Mouse (Mus musculus): ENCODE data around the gene Lims1. TPM values are rescaled to one million over a fixed set of nuclear protein-coding genes. Genes with fewer than 3 reads are reported as not detected.
A peak's percentile ranks its signal among the peaks of the same experiment; 100 is the strongest.

The Lims1 gene
- polyA plus RNA-seq, 1 experiment from 2014 or later: 179 TPM

DNA sequence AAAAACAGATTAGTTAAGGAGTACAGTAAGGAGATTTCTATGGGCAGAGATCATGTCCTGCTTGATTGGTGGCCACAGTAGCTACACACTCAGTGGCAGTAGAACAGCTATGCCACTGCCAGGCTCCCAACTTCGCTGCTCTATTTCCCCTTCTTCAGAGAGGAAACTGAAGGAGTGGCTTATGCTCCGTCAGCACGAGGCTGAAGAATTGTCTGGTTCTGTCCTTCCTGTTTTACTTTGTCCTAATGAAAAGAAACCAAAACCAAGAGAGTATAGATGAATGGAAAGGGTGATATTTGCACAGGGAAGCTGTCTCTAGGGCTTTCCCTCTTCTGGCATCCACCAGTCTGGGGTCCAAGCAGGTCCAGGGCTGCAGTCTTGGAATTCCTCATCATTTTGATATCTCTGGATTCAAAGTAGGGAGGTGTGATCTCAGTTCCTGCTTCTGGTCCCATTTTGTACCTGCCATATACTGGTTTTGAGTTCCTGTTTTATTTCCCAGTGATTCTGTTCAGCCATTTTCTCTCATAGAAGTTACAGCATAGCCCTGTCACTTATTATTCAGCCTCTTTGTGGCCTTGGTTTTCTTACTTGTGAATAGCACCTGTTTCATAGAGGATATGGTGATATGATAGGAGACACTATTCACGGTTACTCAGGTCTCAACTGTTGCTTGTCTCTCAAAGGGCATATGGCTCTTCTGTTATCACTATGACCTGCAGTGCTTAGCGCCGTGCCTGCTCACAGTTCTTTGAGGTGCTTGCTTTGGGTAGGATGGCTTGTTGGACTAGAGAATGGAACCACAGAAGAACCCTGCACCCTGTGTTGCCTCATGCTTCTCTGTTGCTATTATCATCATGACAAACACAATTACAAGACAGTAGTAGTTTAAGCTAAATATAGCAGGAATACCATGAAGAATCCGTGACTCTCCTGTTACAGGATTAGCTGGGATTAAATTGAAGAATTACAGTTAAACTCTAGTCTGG is 70.1 kb downstream of the Lims1 start:
- Histone ChIP-seq H3K4me2 (ENCODE audit: low read length) (peak overlapping the region; percentile 76), H3K27ac (replicated peaks in 1 of 2; ENCODE audit: control insufficient read depth in 1 of 2, insufficient read depth in 1 of 2, low read depth in 2 of 2, low read length in 2 of 2) (peak overlapping the region; percentile 86 to 99), H3K36me3 (ENCODE audit: control insufficient read depth, insufficient read depth, low read length) (peaks cover 3% of the 10 kb centered on the region; the same call in 1 of the 2 replicates), H3K4me1 (ENCODE audit: control insufficient read depth in 2 of 2, insufficient read depth in 2 of 2, low read length in 2 of 2) (peaks cover 24 to 51% of the 10 kb centered on the region in 2 experiments), H3K27me3 (ENCODE audit: control insufficient read depth, insufficient read depth, low read length) (no peaks in the 10 kb centered on the region), H3K9me3 (ENCODE audit: control insufficient read depth, low read length) (no peaks in the 10 kb centered on the region), H3K9ac (ENCODE audit: low read length) (peak overlapping the region; percentile 91), H3K4me3 (ENCODE audit: control insufficient read depth in 1 of 2, insufficient read depth in 1 of 2, low read depth in 1 of 2, low read length in 2 of 2) (0 out of 4 replicates have a peak overlapping the region, but pooled peaks of 1 of the 2 experiments have one; percentile 60)
- 25% methylated on average over 7 of the region's 7 CpGs for WGBS
- no peak for ATAC-seq (ENCODE audit: insufficient number of reproducible peaks, insufficient read depth, low FRiP score, low read depth)

DNA sequence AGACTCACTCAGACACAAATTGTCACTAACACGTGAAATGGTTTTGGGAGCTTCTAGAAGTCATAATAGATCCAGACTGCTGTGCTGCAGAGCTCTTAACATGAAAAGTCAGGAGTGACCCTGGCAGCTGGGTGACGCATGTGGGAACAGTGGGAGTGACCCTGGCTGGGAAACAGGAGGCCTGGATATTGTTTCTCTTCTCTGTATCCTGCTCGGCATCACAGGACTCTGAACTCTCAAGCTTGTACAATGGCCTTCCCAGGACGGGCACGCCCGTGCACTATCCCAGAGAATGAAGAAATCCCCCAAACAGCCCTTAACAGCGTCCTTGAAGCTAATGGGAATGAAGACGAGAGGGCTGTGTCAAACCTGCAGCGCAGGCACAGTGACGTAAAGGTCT is 70.9 kb downstream of the Lims1 start:
- Histone ChIP-seq H3K9ac (ENCODE audit: low read length) (peak overlapping the region; percentile 91), H3K4me2 (ENCODE audit: low read length) (peak overlapping the region; percentile 76)
- ATAC-seq (ENCODE audit: insufficient number of reproducible peaks, insufficient read depth, low FRiP score, low read depth): peak; percentile 86

DNA sequence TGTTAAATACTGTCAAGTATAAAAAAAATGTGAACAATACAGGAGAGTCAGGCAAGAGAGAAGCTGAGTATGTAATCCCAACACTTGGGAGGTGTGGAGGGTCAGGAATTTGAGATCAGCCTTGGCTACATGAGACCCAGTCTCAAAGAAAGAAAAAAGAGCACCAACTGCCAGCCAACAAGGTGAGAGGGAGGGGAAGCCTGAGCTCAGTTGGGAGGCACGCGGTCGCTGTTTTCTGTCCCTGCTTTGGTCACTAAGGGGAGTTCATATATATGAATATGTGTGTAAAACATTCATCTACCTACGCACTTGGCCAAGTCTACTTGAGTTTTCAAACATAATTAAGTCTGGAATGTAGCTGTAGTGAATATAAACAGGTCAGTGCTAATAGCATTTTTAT is 72.0 kb downstream of the Lims1 start:
- H3K27ac ChIP-seq (replicated peaks in 1 of 2; ENCODE audit: control insufficient read depth in 1 of 2, insufficient read depth in 1 of 2, low read depth in 2 of 2, low read length in 2 of 2): peak overlapping the region; percentile 92 to 99
- H3K9ac ChIP-seq (ENCODE audit: low read length): peak overlapping the region; percentile 91
- no peak for ATAC-seq (ENCODE audit: insufficient number of reproducible peaks, insufficient read depth, low FRiP score, low read depth)
- H3K27me3 ChIP-seq (ENCODE audit: control insufficient read depth, insufficient read depth, low read length): no peaks in the 10 kb centered on the region
- H3K4me1 ChIP-seq (ENCODE audit: control insufficient read depth in 2 of 2, insufficient read depth in 2 of 2, low read length in 2 of 2): peaks cover 22 to 51% of the 10 kb centered on the region in 2 experiments
- peaks cover 19% of the 10 kb centered on the region for H3K36me3 ChIP-seq (ENCODE audit: control insufficient read depth, insufficient read depth, low read length)
- 32% methylated on average over 4 of the region's 4 CpGs for WGBS
- peak overlapping the region; percentile 76 for H3K4me2 ChIP-seq (ENCODE audit: low read length)
- peak overlapping the region; percentile 51 to 60 for H3K4me3 ChIP-seq (ENCODE audit: control insufficient read depth in 1 of 2, insufficient read depth in 1 of 2, low read depth in 1 of 2, low read length in 2 of 2)
- no peaks in the 10 kb centered on the region for H3K9me3 ChIP-seq (ENCODE audit: control insufficient read depth, low read length)

More for the DNA sequence above, 70.9 kb downstream of the Lims1 start:
- peak overlapping the region; percentile 53 to 60 for H3K4me3 ChIP-seq (ENCODE audit: control insufficient read depth in 1 of 2, insufficient read depth in 1 of 2, low read depth in 1 of 2, low read length in 2 of 2)
- peak overlapping the region; percentile 94 to 99 for H3K27ac ChIP-seq (replicated peaks in 1 of 2; ENCODE audit: control insufficient read depth in 1 of 2, insufficient read depth in 1 of 2, low read depth in 2 of 2, low read length in 2 of 2)
- 14% methylated on average over 10 of the region's 10 CpGs for WGBS
- peaks cover 10% of the 10 kb centered on the region for H3K36me3 ChIP-seq (ENCODE audit: control insufficient read depth, insufficient read depth, low read length)
- no peaks in the 10 kb centered on the region for H3K27me3 ChIP-seq (ENCODE audit: control insufficient read depth, insufficient read depth, low read length)
- no peaks in the 10 kb centered on the region for H3K9me3 ChIP-seq (ENCODE audit: control insufficient read depth, low read length)
- peaks cover 23 to 52% of the 10 kb centered on the region in 2 experiments for H3K4me1 ChIP-seq (ENCODE audit: control insufficient read depth in 2 of 2, insufficient read depth in 2 of 2, low read length in 2 of 2)

DNA sequence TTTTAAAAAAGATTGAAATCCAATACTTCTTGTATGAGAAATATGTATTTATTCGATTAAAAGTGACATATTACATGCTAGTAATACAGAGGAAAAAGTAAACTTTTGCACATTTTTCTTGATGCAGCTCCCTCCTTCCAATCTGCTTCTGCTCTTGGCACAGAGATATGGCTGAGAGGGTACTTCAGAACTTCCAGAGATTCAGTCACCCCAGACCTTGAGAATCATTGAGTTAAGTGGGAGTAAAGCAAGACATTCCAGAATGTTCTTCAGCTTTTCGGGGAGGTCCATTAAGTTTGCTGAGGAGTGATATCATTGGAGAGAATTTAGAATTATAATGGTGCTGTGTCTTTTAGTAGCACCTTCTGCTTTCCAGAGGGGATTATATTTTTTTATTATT is 72.5 kb downstream of the Lims1 start:
- no peaks in the 10 kb centered on the region for H3K27me3 ChIP-seq (ENCODE audit: control insufficient read depth, insufficient read depth, low read length)
- no peaks in the 10 kb centered on the region for H3K9me3 ChIP-seq (ENCODE audit: control insufficient read depth, low read length)
- WGBS: 33% methylated on average over 2 of the region's 2 CpGs
- H3K27ac ChIP-seq (replicated peaks in 1 of 2; ENCODE audit: control insufficient read depth in 1 of 2, insufficient read depth in 1 of 2, low read depth in 2 of 2, low read length in 2 of 2): peak overlapping the region; percentile 94 to 99
- H3K9ac ChIP-seq (ENCODE audit: low read length): peak overlapping the region; percentile 91
- peak overlapping the region; percentile 28 to 60; a peak in 3 of 4 replicates for H3K4me3 ChIP-seq (ENCODE audit: control insufficient read depth in 1 of 2, insufficient read depth in 1 of 2, low read depth in 1 of 2, low read length in 2 of 2)
- peaks cover 22 to 51% of the 10 kb centered on the region in 2 experiments for H3K4me1 ChIP-seq (ENCODE audit: control insufficient read depth in 2 of 2, insufficient read depth in 2 of 2, low read length in 2 of 2)
- no peak for ATAC-seq (ENCODE audit: insufficient number of reproducible peaks, insufficient read depth, low FRiP score, low read depth)
- peak overlapping the region; percentile 76 for H3K4me2 ChIP-seq (ENCODE audit: low read length)
- peaks cover 23% of the 10 kb centered on the region for H3K36me3 ChIP-seq (ENCODE audit: control insufficient read depth, insufficient read depth, low read length)

DNA sequence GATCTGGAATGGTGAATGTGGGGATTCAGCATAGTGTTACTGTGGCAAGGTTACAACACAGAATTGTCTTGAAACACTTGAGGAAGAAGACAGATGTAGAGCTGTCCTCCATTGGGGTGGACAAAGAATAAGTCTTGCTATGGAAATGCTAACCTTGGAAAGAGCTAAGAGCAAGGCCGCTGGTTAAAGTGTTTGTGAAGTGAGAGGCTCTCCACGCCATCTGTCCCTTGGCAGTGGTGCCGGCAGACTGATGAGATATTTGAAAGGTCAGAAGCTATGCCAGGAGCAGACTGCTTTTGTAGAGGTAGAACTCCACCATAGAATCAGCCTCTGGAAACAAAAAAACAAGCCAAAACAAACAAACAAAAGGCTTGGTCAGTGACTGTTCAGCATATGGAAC is 73.3 kb downstream of the Lims1 start:
- Histone ChIP-seq H3K9me3 (ENCODE audit: control insufficient read depth, low read length) (no peaks in the 10 kb centered on the region), H3K4me2 (ENCODE audit: low read length) (peak overlapping the region; percentile 76), H3K27me3 (ENCODE audit: control insufficient read depth, insufficient read depth, low read length) (no peaks in the 10 kb centered on the region), H3K36me3 (ENCODE audit: control insufficient read depth, insufficient read depth, low read length) (peaks cover 31% of the 10 kb centered on the region), H3K9ac (ENCODE audit: low read length) (peak overlapping the region; percentile 91), H3K27ac (replicated peaks in 1 of 2; ENCODE audit: control insufficient read depth in 1 of 2, insufficient read depth in 1 of 2, low read depth in 2 of 2, low read length in 2 of 2) (peak overlapping the region; percentile 94 to 99), H3K4me1 (ENCODE audit: control insufficient read depth in 2 of 2, insufficient read depth in 2 of 2, low read length in 2 of 2) (peaks cover 19 to 54% of the 10 kb centered on the region in 2 experiments), H3K4me3 (ENCODE audit: control insufficient read depth in 1 of 2, insufficient read depth in 1 of 2, low read depth in 1 of 2, low read length in 2 of 2) (peak overlapping the region; percentile 28 to 60)
- ATAC-seq (ENCODE audit: insufficient number of reproducible peaks, insufficient read depth, low FRiP score, low read depth): no peak
- 10% methylated on average over 3 of the region's 3 CpGs for WGBS

DNA sequence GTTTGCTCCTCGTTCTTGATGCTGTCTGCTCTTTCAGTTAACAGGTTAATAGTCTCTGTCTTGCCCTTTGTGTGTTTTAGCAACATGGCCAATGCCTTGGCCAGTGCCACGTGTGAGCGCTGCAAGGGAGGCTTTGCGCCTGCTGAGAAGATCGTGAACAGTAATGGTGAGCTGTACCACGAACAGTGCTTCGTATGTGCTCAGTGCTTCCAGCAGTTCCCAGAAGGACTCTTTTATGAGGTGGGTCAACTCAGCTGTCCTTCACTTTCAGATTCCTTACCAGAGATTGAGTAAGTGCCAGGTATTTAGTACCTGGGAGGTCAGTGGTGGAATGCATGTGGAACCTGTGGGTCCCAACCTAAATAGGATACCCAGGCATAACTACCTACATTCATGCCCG is 75.7 kb downstream of the Lims1 start:
- Histone ChIP-seq H3K27ac (replicated peaks in 1 of 2; ENCODE audit: control insufficient read depth in 1 of 2, insufficient read depth in 1 of 2, low read depth in 2 of 2, low read length in 2 of 2) (peak overlapping the region in 1 of 2 experiments; percentile 31; a peak in 2 of 4 replicates), H3K4me3 (ENCODE audit: control insufficient read depth in 1 of 2, insufficient read depth in 1 of 2, low read depth in 1 of 2, low read length in 2 of 2) (no peak overlapping the region), H3K9me3 (ENCODE audit: control insufficient read depth, low read length) (no peaks in the 10 kb centered on the region), H3K9ac (ENCODE audit: low read length) (no peak overlapping the region), H3K4me1 (ENCODE audit: control insufficient read depth in 2 of 2, insufficient read depth in 2 of 2, low read length in 2 of 2) (peaks cover 9 to 53% of the 10 kb centered on the region in 2 experiments; a peak in 3 of 4 replicates), H3K4me2 (ENCODE audit: low read length) (no peak overlapping the region), H3K27me3 (ENCODE audit: control insufficient read depth, insufficient read depth, low read length) (no peaks in the 10 kb centered on the region), H3K36me3 (ENCODE audit: control insufficient read depth, insufficient read depth, low read length) (peaks cover 54% of the 10 kb centered on the region)
- whole genome bisulfite sequencing: 95% methylated on average over 8 of the region's 8 CpGs
- no peak for ATAC-seq (ENCODE audit: insufficient number of reproducible peaks, insufficient read depth, low FRiP score, low read depth)

DNA sequence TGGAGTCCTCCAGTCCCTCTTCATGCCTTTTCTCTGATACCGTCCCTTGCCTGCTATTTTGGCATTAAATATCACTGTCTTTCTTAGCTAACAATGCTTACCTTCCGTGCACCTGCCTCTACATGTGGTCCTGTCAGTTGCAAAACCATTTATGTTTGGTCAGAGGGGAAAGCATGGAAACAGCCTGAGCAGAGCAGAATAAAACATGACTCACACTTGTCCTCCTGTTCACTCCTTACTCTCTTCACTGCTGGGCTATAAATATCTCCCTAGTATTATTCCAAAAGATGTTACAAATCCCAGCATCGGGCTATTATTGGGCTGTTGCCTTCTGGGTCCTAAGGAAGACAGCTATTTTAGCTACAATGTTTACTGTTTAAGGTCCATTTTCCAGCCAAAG is 78.6 kb downstream of the Lims1 start:
- H3K4me2 ChIP-seq (ENCODE audit: low read length): peak overlapping the region; percentile 35
- WGBS: 29% methylated on average over 3 of the region's 3 CpGs
- H3K9ac ChIP-seq (ENCODE audit: low read length): peak overlapping the region; percentile 1; the same call in 1 of the 2 replicates
- ATAC-seq (ENCODE audit: insufficient number of reproducible peaks, insufficient read depth, low FRiP score, low read depth): 0 out of 2 replicates have a peak, but pooled peaks have one; percentile 36
- H3K36me3 ChIP-seq (ENCODE audit: control insufficient read depth, insufficient read depth, low read length): peaks cover 78% of the 10 kb centered on the region
- no peak overlapping the region for H3K4me3 ChIP-seq (ENCODE audit: control insufficient read depth in 1 of 2, insufficient read depth in 1 of 2, low read depth in 1 of 2, low read length in 2 of 2)
- no peaks in the 10 kb centered on the region for H3K9me3 ChIP-seq (ENCODE audit: control insufficient read depth, low read length)
- no peaks in the 10 kb centered on the region for H3K27me3 ChIP-seq (ENCODE audit: control insufficient read depth, insufficient read depth, low read length)
- H3K27ac ChIP-seq (replicated peaks in 1 of 2; ENCODE audit: control insufficient read depth in 1 of 2, insufficient read depth in 1 of 2, low read depth in 2 of 2, low read length in 2 of 2): peak overlapping the region; percentile 78 to 87
- peaks cover 13 to 61% of the 10 kb centered on the region in 2 experiments for H3K4me1 ChIP-seq (ENCODE audit: control insufficient read depth in 2 of 2, insufficient read depth in 2 of 2, low read length in 2 of 2)
